Mouse (Mus musculus) erythroblast, embryonic 14.5 days (primary cell): ENCODE data around the gene Ppil6.

ENCODE experiments used
- GATA1 ChIP-seq: IDR thresholded peaks from 2 replicates; pipeline ENCODE4 v1.6.1; 2012; ENCODE audit warnings: low read length, inconsistent platforms, mixed read lengths
- TAL1 ChIP-seq: IDR thresholded peaks from 3 replicates; pipeline ENCODE4 v1.6.1; 2012; ENCODE audit warnings: low read length, inconsistent platforms, mixed read lengths

GRCm38 (mm10) chr10:41543844-41544243 lies 53.6 kb downstream of the Ppil6 start:
- TF ChIP-seq TAL1 (no peak), GATA1 (no peak)
